Mouse (Mus musculus): ENCODE results near the gene Gm36028. TPM values are rescaled to one million over a fixed set of nuclear protein-coding genes. Genes with fewer than 3 reads are reported as not detected.

The Gm36028 gene
- polyA plus RNA-seq, 1 experiment from 2014 or later, result 0.13 TPM

GRCm38 (mm10) chr16:37824778-37825505 lies 36.0 kb downstream of the Gm36028 start:
- 87% methylated on average over 12 of the region's 12 CpGs for WGBS
- no peaks in the 10 kb centered on the region for H3K27me3 ChIP-seq
- H3K4me2 ChIP-seq (replicated peaks), result no peak overlapping the region
- no peaks in the 10 kb centered on the region for H3K4me1 ChIP-seq
- H3K36me3 ChIP-seq, result peaks cover 97% of the 10 kb centered on the region
- H3K9ac ChIP-seq, result no peak overlapping the region
- ATAC-seq (ENCODE audit: low FRiP score, low read depth), result no peak
- H3K9me3 ChIP-seq, result no peaks in the 10 kb centered on the region
- no peak overlapping the region for H3K4me3 ChIP-seq
- H3K27ac ChIP-seq, result no peak overlapping the region

GRCm38 (mm10) chr16:37823949-37824348 lies 37.0 kb downstream of the Gm36028 start:
- no peaks in the 10 kb centered on the region for H3K9me3 ChIP-seq
- H3K9ac ChIP-seq, result no peak overlapping the region
- 83% methylated on average over 5 of the region's 5 CpGs for WGBS
- no peaks in the 10 kb centered on the region for H3K27me3 ChIP-seq
- no peaks in the 10 kb centered on the region for H3K4me1 ChIP-seq
- no peak overlapping the region for H3K4me3 ChIP-seq
- peaks cover 96% of the 10 kb centered on the region for H3K36me3 ChIP-seq
- no peak overlapping the region for H3K27ac ChIP-seq
- H3K4me2 ChIP-seq (replicated peaks), result no peak overlapping the region
- no peak for ATAC-seq (ENCODE audit: low FRiP score, low read depth)

- H3K4me2 ChIP-seq (replicated peaks), result no peak overlapping the region
- H3K9ac ChIP-seq, result no peak overlapping the region
- peaks cover 18% of the 10 kb centered on the region for H3K4me1 ChIP-seq
- peaks cover 77% of the 10 kb centered on the region for H3K36me3 ChIP-seq
- H3K27ac ChIP-seq, result no peak overlapping the region
- no peak overlapping the region for H3K4me3 ChIP-seq
- no peaks in the 10 kb centered on the region for H3K9me3 ChIP-seq
- no peak for ATAC-seq (ENCODE audit: low FRiP score, low read depth)
- H3K27me3 ChIP-seq, result no peaks in the 10 kb centered on the region
- whole genome bisulfite sequencing, result 96% methylated on average over 4 of the region's 4 CpGs
Observed at GRCm38 (mm10) chr16:37817986-37818385, 43.0 kb downstream of the Gm36028 start.

GRCm38 (mm10) chr16:37814383-37814971 lies 46.5 kb downstream of the Gm36028 start:
- Histone ChIP-seq H3K4me2 (replicated peaks) (peak overlapping the region; percentile 30; the same call in 1 of the 2 replicates), H3K9me3 (0 out of 2 replicates have a peak, but pooled peaks cover 3% of the 10 kb centered on the region), H3K4me3 (no peak overlapping the region), H3K4me1 (peaks cover 33% of the 10 kb centered on the region), H3K27me3 (no peaks in the 10 kb centered on the region), H3K27ac (peak overlapping the region; percentile 55), H3K36me3 (peaks cover 67% of the 10 kb centered on the region), H3K9ac (no peak overlapping the region)
- WGBS, result 28% methylated on average over 7 of the region's 7 CpGs
- peak; percentile 91 for ATAC-seq (ENCODE audit: low FRiP score, low read depth)

- peaks cover 39% of the 10 kb centered on the region for H3K4me1 ChIP-seq
- peak overlapping the region; percentile 30; the same call in 1 of the 2 replicates for H3K4me2 ChIP-seq (replicated peaks)
- no peaks in the 10 kb centered on the region for H3K27me3 ChIP-seq
- H3K27ac ChIP-seq, result peak overlapping the region; percentile 55
- H3K9ac ChIP-seq, result no peak overlapping the region
- no peak overlapping the region for H3K4me3 ChIP-seq
- 37% methylated on average over 5 of the region's 5 CpGs for whole genome bisulfite sequencing
- H3K36me3 ChIP-seq, result peaks cover 61% of the 10 kb centered on the region
- no peak for ATAC-seq (ENCODE audit: low FRiP score, low read depth)
- 0 out of 2 replicates have a peak, but pooled peaks cover 3% of the 10 kb centered on the region for H3K9me3 ChIP-seq
Observed at GRCm38 (mm10) chr16:37813691-37814382, 47.1 kb downstream of the Gm36028 start.

GRCm38 (mm10) chr16:37812474-37812886 lies 48.5 kb downstream of the Gm36028 start:
- H3K27ac ChIP-seq, result no peak overlapping the region
- peaks cover 55% of the 10 kb centered on the region for H3K36me3 ChIP-seq
- 0 out of 2 replicates have a peak, but pooled peaks cover 3% of the 10 kb centered on the region for H3K9me3 ChIP-seq
- H3K27me3 ChIP-seq, result no peaks in the 10 kb centered on the region
- H3K4me1 ChIP-seq, result peaks cover 50% of the 10 kb centered on the region
- no peak for ATAC-seq (ENCODE audit: low FRiP score, low read depth)
- H3K4me2 ChIP-seq (replicated peaks), result no peak overlapping the region
- no peak overlapping the region for H3K4me3 ChIP-seq
- no peak overlapping the region for H3K9ac ChIP-seq
- 47% methylated on average over 9 of the region's 9 CpGs for WGBS

- no peak for ATAC-seq (ENCODE audit: low FRiP score, low read depth)
- no peak overlapping the region for H3K9ac ChIP-seq
- H3K4me3 ChIP-seq, result no peak overlapping the region
- 87% methylated on average over 8 of the region's 8 CpGs for WGBS
- H3K4me1 ChIP-seq, result peaks cover 56% of the 10 kb centered on the region
- no peak overlapping the region for H3K4me2 ChIP-seq (replicated peaks)
- 0 out of 2 replicates have a peak, but pooled peaks cover 3% of the 10 kb centered on the region for H3K9me3 ChIP-seq
- H3K27ac ChIP-seq, result no peak overlapping the region
- peaks cover 56% of the 10 kb centered on the region for H3K36me3 ChIP-seq
- H3K27me3 ChIP-seq, result no peaks in the 10 kb centered on the region
Observed at GRCm38 (mm10) chr16:37811874-37812273, 49.1 kb downstream of the Gm36028 start.

GRCm38 (mm10) chr16:37809623-37809992 lies 51.3 kb downstream of the Gm36028 start:
- Histone ChIP-seq H3K27ac (peak overlapping the region; percentile 85), H3K4me3 (no peak overlapping the region), H3K9me3 (peaks cover 10% of the 10 kb centered on the region; the same call in 1 of the 2 replicates), H3K27me3 (no peaks in the 10 kb centered on the region), H3K36me3 (peaks cover 55% of the 10 kb centered on the region), H3K4me1 (peaks cover 68% of the 10 kb centered on the region), H3K9ac (no peak overlapping the region), H3K4me2 (replicated peaks) (peak overlapping the region; percentile 39)
- ATAC-seq (ENCODE audit: low FRiP score, low read depth), result no peak
- 57% methylated on average over 6 of the region's 6 CpGs for WGBS

- H3K27ac ChIP-seq, result peak overlapping the region; percentile 85
- no peak overlapping the region for H3K4me3 ChIP-seq
- peak; percentile 74 for ATAC-seq (ENCODE audit: low FRiP score, low read depth)
- H3K9ac ChIP-seq, result no peak overlapping the region
- H3K4me2 ChIP-seq (replicated peaks), result peak overlapping the region; percentile 39
- H3K27me3 ChIP-seq, result no peaks in the 10 kb centered on the region
- 31% methylated on average over 10 of the region's 10 CpGs for WGBS
- peaks cover 10% of the 10 kb centered on the region; the same call in 1 of the 2 replicates for H3K9me3 ChIP-seq
- peaks cover 65% of the 10 kb centered on the region for H3K4me1 ChIP-seq
- H3K36me3 ChIP-seq, result peaks cover 60% of the 10 kb centered on the region
Observed at GRCm38 (mm10) chr16:37808866-37809622, 51.9 kb downstream of the Gm36028 start.

GRCm38 (mm10) chr16:37807269-37807668 lies 53.7 kb downstream of the Gm36028 start:
- 67% methylated on average over 8 of the region's 8 CpGs for WGBS

GRCm38 (mm10) chr16:37805746-37806495 lies 55.0 kb downstream of the Gm36028 start:
- Histone ChIP-seq H3K27ac (peak overlapping the region; percentile 61; the same call in 1 of the 2 replicates), H3K4me1 (peaks cover 63% of the 10 kb centered on the region), H3K4me2 (replicated peaks) (no peak overlapping the region), H3K4me3 (no peak overlapping the region), H3K9ac (no peak overlapping the region), H3K36me3 (peaks cover 74% of the 10 kb centered on the region), H3K9me3 (peaks cover 10% of the 10 kb centered on the region; the same call in 1 of the 2 replicates), H3K27me3 (no peaks in the 10 kb centered on the region)
- 61% methylated on average over 3 of the region's 3 CpGs for WGBS
- ATAC-seq (ENCODE audit: low FRiP score, low read depth), result no peak

More at GRCm38 (mm10) chr16:37807269-37807668, 53.7 kb downstream of the Gm36028 start:
- H3K4me2 ChIP-seq (replicated peaks), result no peak overlapping the region
- peaks cover 10% of the 10 kb centered on the region; the same call in 1 of the 2 replicates for H3K9me3 ChIP-seq
- no peak overlapping the region for H3K9ac ChIP-seq
- H3K4me3 ChIP-seq, result no peak overlapping the region
- peaks cover 74% of the 10 kb centered on the region for H3K36me3 ChIP-seq
- no peaks in the 10 kb centered on the region for H3K27me3 ChIP-seq
- H3K4me1 ChIP-seq, result peaks cover 56% of the 10 kb centered on the region
- ATAC-seq (ENCODE audit: low FRiP score, low read depth), result no peak
- H3K27ac ChIP-seq, result peak overlapping the region; percentile 73
